Mouse (Mus musculus) adrenal gland, adult 2 months (tissue): Measurements from ENCODE around the gene Adgrf5. TPM values are rescaled to one million over a fixed set of nuclear protein-coding genes. Genes with fewer than 3 reads are reported as not detected.
"Not testable (repeated sequence)": the region's sequence is repeated elsewhere in the genome, so short reads cannot be mapped to it uniquely, and the experiment has no call there.

ENCODE experiments used
- DNase-seq: peaks from one replicate; pipeline ENCODE4 v3.0.0; 2021
- long read RNA-seq: library from polyadenylated mRNA; stranded (forward); transcript quantifications from one replicate; pipeline ENCODE4 v2.0.0, GENCODE M21; 2021
- polyA plus RNA-seq: library from polyadenylated mRNA; depleted of rRNA; stranded (reverse); fragments of >200 nt; gene quantifications from 2 replicates; pipeline ENCODE4 v1.2.3, GENCODE M21; 2012; rRNA removed
- total RNA-seq, 2 experiments: library from RNA; stranded (reverse); gene quantifications; 2 replicates each; pipeline ENCODE4 v1.2.3; 2021

The Adgrf5 gene
- total RNA-seq (10 to 100 TPM; 80.9 to 96.7 TPM), polyA plus RNA-seq (8.4 and 10.6 TPM in 2 replicates)
- long read RNA-seq, full-length matches to known transcripts = 1 of 11 reads
- long read RNA-seq, partial matches to known transcripts = 4 of 11 reads
- long read RNA-seq, other reads (novel, unspliced or antisense) = 6 of 11 reads

DNA sequence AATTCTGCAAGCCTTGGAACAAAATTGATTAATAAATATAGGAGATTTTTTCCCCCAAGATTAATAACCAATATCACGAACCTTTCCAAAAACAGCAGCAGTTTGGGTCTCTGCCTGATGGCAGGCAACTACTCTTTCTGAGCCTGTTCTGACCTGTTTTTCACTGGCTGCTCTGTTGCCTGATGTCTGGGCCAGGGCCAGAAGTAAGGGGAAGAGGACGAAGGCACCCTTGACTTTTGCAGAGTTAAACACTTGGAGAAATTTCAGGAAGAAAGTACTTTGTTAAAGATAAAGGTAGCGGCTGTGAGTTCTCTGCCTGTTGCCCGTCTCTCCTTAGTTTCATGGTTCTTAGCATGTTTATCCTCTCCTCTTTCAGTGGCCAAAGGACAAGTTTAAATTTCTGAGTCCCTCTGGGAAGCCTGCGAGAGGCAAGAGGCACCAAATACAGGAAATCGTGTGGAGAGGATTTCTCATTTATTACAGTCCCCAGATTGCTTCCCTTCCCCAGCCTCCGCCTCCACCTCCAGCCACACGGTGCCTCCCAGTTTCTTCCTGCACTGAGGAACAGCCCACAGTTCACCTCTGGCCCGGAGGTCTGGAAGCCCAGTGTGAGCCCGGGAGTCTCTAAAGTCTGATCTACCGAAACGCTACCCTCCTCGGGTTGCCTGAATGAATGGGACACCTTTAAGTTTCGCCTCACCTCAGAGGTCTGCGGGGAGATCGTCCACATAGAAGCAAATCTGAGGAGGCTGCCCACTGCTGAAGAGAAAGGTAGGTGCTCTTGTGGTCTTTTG, at the start of gene Adgrf5:
Gene Adgrf5 (plus strand): TSS at position 626 of the 794 bp plus-strand sequence.
- DNase-seq = peak; percentile 54

DNA sequence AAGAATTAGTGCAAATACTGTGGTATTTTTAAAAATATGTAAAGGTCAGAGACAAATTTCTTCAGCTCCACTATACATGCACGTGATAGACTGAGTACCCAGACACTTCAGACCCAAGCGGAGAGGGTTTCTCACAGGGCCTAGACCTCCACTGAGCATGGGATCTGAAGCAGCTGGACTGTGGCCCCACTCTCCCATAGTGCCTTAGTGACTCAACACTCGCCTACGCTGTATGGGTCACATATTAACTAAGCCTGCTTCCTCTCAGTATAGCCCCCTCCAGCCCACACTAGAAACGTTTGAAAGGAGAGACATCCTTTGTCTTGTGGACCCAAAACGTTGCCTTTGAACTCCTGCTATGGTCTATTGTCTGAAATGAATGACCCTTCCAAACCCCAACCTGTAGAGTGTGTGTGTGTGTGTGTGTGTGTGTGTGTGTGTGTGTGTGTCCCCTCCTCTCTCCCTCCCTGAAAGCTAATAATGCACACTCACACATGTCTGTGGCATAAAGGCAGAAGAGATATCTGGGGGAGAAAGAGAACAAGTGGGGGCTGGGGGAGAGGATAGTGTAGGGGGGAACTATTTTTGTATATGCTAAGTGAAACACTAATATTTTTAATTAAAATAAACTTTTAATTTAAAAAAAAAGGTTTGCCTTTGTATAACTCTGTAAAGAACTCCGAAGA, 34.1 kb upstream of the Adgrf5 start:
- no peak for DNase-seq

DNA sequence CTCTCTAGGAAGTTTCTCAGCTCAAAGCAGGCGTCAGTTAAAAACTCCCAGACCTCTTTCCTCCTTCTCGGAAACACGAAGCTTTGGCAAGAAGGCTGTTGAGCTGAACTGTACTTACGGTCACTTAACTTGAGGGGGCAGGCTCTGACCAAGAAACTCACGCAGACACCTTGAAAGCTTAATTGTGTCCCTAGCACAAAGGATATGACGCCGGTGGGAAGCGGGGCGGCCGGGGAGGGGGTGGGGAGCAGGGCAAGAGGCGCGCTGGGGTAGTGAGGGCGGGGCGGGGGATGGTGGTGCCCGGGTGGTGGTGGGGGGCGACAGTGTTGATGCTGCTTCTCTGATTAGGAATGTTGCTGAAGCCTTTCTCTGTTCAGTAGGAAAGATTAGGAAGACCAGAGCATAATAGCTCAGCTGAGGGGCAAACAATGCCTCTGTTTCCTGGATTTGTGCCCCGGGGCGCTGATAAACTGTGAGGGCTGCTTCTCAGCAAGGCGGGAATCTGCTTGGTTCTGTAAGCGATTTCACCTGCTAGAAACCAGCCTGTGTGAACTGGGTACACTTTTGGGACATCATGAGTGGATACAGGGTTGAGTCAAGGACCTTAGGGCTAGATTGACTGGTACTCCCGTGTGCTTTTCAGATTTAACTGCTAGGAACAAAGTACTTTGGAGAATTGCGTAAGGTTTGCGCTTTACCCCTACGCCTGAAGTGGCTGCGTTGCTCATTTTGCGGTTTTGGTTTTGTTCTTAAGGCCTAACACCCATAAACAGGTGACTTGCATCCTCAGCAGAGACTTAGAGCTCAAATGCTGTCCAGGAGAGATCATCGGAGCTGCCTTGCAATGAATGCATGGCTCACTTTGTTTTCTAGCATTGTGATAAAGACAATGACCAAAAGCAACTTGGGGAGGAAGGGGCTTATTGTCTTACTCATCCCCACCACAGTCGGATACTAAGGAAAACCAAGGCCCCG, 33.2 kb upstream of the Adgrf5 start:
- peak; percentile 44 for DNase-seq

DNA sequence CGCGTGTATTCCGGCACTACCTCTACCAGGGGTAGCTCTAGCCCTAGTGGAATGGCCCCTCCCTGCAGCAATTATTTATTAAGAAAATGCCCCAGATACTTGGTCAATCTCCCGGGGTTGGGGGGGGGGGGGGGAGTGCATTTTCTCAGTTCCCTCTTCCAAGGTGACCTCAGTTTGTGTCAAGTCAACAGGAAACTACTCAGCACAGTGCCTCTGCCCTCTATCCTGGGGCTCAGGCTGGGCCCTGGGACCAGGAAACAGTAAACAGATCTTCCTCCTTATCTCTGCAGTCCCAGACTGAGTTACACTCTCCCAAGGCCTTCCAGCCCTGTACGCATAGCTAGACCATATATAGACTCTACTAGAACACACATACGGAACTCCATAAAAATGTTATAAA, 32.4 kb upstream of the Adgrf5 start:
- DNase-seq = no peak

DNA sequence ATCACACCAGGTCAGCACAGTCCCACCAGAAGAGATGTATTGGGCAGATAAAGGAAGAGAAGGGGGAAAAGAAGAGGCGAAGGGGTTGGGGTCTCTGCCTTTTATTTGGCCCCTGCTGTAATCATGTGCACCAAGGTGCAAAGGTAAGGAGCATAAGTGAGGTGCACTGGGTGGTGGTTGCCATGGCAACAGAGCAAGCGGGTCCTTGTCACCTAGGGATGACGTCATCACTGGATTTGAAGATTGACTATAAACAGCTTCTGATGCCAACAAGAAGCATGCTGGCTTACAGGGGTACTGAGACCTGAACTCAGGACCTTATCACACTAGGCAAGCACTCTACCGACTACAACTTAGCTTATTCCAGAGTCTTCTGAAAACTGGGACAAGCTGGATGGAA, 31.0 kb upstream of the Adgrf5 start:
- no peak for DNase-seq

DNA sequence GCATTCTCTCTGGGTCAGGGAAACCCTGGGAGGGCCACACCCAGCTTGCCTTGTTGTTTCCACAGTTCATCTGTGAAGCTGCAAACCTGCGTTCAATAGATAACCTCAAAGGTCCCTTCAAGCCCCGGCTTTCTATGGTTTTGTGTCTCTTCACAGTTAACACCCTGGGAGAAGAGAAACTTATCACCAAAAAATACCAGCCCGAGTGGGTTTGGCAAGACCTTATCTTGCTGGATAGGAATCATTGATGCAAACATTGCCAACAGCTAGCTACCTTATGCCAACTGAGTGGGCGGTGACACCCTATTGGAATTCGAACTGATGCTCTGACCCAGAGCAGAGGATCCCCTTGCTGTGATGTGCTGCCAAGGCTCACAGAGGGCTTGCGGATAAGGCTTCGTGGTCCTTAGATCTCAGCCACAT, 30.5 kb upstream of the Adgrf5 start:
- DNase-seq = peak; percentile 6

DNA sequence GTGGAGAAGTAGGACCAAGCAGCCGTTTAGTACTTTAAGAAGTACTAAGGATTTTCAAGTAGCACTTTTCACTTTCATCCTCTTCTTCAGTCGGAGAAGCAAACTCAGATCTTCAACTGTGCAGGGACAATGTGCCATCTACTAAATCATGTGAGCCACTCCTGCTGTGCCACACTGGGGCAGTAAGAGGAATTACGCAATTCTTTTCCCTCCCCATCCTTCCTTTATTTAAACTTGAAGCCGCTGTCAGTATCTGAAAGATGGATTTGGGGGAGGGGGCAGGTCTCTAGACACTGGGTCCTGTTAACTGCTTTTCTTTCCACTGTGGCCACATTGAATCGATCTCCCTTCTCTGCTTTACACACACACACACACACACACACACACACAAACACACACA, 27.6 kb upstream of the Adgrf5 start:
- DNase-seq = no peak

DNA sequence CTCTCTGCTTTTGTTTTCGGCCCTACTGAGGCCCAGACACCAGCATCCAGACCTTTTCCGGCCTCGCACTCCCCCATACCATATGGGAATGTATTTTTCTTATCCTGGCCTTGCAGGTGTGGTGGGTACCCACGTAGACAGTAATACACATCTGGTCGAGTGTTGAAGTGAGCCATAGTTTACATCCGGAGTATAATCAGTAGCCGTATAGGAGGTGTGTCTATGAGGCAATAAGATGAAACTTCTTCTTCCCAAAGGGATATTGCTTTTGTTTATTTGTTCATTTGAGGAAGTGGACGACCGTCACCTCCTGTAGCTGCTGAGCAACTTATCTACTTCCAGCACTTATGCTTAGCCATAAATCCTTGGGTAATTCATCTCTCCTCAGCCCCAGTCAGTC, 26.2 kb upstream of the Adgrf5 start:
- no peak for DNase-seq

DNA sequence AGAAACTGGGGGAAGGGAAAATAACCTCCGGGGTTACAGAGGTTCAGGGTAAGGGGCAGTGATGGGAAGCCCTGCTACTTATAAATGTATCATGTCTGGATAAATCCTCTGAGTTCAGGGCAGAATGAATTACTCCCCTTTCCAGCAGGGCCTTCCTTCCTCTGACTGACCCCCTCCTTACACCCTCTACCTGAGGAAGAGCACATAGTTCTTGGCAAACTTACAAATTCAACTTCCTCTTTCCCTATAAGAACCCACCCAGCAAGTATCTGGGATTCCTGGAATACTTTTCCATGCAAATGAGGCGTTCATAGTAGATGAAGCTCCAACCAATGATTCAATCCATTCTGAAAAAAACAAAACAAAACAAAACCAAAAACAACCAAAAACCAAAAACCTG, 22.6 kb upstream of the Adgrf5 start:
- DNase-seq = no peak

DNA sequence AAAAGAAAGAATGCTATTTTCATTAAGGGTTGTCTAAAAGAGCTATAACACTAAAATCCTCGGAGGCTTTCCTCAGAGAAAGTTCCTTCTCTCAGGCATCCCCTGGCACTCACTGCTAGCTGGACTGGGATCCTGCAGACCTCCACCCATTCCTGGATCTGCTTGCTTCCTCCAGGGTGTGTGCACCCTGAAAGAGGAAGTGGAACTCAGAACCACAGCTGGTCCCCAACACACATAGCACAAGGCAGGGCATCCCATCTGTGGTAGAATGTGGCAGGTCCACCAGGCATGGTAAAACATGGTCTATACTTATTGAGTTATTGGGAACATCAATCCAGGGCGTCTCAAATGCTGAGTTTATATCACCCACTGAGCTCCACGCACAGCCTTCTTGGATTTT, 22.0 kb upstream of the Adgrf5 start:
- DNase-seq = no peak

DNA sequence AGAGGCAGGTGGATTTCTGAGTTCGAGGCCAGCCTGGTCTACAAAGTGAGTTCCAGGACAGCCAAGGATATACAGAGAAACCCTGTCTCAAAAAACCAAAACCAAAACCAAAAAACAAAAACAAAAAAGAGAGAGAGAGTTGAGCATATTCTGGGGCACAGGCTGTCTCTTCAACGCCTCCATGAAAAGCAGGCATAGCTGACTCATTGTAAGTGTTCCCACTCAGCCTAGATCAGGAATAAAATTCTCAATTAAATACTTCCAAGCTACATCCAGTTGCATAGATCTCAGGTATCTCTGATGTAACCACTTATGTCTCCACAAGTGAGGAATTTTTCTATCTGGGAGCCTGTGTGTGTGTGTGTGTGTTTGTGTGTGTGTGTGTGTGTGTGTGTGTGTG, 13.8 kb upstream of the Adgrf5 start:
- not testable (repeated sequence) for DNase-seq

DNA sequence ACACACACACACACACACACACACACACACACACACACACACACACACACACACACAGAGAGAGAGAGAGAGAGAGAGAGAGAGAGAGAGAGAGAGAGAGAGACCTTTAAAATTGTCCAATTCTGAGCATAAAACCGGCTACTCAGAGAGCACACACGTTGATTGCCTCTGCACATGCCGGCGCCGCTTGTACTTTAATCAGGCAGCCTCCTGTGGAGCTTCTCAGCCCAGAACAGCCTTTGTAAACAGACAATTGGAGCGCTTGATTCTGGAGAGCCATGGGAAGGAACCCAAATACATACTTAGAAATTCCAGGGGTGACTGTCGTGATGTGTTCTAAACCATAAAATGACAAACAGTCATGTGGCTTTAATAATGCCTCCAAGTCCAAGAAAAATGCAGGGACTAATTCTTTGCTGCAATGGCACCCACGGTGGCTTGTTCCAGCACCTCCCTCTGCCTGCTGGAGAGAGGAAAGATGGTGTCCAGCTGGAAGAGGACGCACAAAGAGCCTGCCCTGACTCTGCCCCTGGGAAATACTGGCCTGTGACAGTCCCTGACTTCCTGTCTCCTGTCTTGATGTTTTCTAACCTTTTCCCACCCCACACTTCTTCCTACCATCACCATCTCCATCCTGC, 2.2 kb upstream of the Adgrf5 start:
- no peak for DNase-seq

DNA sequence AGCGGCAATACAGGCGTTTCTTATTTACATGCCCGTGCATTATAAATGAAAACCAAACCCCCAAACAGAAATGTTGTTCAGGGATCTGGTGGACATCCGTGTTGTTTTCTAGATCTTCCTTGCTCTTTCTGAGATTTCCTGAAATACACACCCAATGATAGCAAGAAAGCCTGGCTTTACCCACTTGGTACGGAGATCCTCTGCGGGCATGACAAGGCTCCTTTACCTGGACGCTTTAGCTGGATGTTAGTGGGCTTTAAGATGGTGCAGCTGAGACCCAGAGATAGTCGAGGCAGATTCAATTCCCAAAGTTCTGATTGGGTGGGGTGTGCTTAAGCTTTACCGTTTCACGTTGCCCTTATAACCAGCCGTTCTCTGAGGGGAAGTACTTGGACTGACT, 770 bp downstream of the Adgrf5 start:
- no peak for DNase-seq

DNA sequence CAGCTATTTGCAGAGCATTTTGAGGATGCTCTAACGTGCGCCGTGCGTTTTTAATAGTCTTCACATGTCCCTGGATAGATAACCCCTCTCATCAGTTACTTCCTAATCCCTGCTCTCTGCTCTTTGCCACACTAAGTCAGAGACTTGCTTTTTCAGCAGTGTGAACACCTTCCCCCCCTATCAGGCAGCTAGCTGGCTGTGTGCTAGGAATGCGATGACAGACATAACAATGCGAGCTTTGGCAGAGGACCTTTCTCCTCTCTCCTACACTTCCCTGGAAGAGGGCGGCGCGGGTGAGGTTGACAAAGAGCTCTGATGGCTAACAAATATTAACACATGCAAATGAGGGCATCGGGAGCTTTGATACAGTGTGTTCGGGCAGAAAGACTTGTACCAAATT, 2.1 kb downstream of the Adgrf5 start:
- no peak for DNase-seq

DNA sequence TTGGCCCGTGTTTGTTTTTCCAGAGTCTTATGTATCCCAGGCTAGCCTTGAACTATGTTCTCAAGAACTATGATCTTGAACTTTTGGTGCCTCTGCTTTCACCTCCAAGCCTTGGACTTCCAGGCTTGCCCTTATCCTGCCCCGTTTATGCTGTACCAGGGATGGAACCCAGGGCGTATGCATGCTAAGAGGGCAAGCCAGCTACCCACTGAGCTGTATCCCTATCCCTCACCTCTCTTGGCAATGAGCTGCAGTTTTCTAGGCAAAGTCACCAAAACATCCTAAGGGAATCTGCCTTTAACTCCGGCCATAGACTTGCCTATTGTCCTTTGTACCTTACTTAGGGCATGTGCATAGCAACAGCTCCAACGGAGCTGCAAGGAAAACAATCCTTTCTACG, 2.6 kb downstream of the Adgrf5 start:
- DNase-seq = no peak

DNA sequence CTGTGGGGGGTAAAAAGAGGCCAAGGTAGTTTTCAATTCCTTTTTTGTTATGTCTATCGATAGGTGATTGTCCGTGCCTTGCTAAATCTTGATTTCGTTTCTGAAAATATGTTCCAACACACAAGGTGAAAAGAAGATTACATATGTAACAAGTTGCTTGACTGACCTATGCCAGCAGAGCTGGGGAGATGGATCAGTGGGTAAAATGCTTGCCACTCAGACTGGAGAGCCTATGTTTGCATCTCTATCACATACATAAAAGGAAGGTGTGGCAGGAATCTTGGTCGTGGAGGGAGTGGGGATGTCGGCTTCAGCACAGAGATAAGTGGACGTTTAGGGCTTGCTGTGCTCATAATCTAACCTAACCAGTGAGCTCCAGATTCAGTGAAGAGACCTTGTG, 3.7 kb downstream of the Adgrf5 start:
- DNase-seq = no peak

DNA sequence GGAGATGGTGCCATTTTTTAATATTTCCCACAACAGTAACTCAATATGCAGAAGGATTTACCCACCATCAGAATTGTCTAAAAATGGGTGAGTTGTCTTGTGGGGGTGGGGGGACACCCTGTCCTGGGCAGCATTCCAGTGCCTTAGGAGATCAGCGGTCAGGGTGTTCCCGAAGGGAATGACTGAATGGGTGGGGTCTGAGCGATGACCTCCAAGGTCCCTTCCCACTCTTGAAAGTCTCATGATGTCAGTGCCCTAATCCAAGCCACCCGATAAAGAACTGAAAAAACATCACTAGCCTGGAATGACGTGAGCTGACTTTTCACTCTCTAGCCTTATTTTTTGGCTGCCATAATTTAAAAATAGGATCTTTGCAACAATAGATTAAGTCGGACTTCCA, 5.0 kb downstream of the Adgrf5 start:
- peak; percentile 27 for DNase-seq

DNA sequence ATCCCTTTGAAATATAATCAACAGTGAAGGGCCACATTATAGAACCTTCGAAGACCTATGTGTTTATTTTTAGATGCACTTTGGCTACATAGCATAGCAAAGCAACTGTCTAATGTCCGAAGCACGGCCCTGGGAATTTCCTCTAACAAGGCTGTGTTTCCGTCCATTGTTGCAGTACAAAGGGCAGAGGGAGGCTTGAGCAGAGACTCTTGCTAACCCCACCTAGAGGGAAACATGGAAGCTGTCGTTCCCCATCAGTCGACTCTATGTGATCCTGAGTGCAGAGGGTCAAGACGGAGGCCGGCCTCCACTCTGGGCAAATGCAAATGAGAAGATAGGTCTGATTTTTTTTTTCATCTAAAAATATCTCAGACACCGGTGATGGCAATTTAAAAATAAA, 6.2 kb downstream of the Adgrf5 start:
- peak; percentile 44 for DNase-seq

DNA sequence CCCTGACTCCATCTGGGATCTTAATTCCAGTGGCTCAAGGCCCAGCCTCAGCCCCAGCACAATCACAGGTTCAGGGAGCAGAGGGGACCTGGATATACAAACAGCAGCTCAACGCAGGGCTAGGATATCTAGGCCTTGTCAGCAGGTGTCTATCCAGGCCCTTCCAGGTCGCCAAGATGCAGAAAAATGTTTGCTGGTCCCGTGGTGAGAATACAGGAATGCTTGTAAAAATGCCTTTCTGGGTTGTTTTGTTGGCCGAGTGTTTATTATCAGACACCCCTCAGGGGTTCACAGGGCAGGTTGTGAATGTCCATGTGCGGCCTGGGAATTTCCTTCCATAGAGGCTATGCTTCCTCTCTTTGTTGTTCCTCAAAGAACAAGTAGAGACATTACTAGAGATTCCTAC, 7.9 kb downstream of the Adgrf5 start:
- DNase-seq = no peak

DNA sequence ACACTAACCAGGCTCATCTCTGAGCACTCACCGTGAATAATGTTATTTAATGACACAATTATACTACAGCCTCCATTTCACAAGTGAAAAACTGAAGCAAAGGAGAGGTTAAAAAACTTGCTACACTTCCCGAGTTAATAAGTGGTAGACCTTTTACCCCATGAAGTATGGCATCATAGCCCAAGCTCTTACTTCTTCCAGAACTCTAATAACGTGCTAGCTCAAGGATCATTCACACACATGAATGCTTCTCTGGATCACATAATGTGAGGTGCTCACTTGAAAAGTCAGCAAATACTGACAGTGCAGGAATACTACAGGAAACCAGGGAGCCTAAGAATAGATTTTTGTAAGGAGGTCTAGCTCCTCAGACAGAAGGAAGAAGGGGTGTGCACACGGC, 12.4 kb downstream of the Adgrf5 start:
- DNase-seq = no peak

DNA sequence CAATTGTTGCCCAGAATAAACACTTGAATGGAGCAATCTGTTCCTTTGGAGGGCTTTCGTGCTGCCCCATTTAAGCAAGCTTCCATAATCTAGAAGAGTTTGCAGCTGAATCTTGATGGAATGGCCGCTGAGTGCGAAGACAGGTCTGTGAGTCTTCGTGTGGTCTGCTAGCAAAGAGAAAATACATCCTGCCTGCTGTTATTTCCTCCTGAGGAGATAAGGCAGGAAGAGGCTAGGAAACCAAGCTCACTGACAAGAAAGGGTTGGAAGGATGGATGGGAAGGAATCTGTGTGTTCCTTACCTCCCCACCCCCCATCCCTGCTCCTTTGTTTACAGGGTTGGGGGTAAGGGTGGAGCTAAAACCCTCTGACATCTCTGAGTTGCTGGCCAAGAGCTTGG, 13.8 kb downstream of the Adgrf5 start:
- DNase-seq = no peak

DNA sequence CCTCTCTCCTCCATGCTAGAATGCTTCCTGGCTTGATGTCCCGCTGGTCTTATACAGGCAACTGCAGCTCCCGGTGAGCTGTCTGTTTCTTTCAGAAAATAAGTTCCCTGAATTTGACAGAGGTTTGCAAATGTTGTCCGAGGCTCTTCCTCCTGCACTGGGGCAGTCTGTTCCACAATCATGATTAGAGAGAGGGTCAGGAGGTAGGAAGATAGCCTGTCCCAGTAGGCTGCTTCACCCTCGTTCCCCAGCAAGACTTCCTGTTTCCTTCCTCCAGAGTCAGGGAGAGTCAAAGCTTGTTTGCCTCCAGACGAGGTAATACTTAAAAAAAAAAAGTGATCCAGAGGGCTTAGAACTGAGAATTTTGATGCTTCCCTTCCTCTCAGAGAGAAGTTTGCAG, 16.3 kb downstream of the Adgrf5 start:
- DNase-seq = no peak
